Mouse (Mus musculus) thymus, adult 2 months (tissue): Measurements from ENCODE around the gene Mical2.

ENCODE experiments used
- CTCF ChIP-seq: fragments of 200-500 bp; IDR thresholded peaks from 2 replicates; pipeline ENCODE4 v1.5.1; 2012; ENCODE audit warnings: mild to moderate bottlenecking, control low read depth, low read length, moderate library complexity, borderline replicate concordance; ENCODE audit not compliant: control insufficient read depth, poor library complexity, insufficient read depth; ENCODE audit errors: extremely low read depth
- POLR2A ChIP-seq: fragments of 200-500 bp; IDR thresholded peaks from 2 replicates; pipeline ENCODE4 v1.6.1; 2012; ENCODE audit warnings: mild to moderate bottlenecking, low read length, control low read depth, moderate library complexity; ENCODE audit not compliant: control insufficient read depth, poor library complexity, insufficient read depth; ENCODE audit errors: extremely low read depth

- TF ChIP-seq CTCF (peak; percentile 85; the same call in 1 of the 2 replicates), POLR2A (no peak)
Observed at GRCm38 (mm10) chr7:112369046-112369445, 143.4 kb downstream of the Mical2 start.
